Mouse (Mus musculus): ENCODE measurements around the gene Tiam1. TPM values are rescaled to one million over a fixed set of nuclear protein-coding genes. Genes with fewer than 3 reads are reported as not detected.

The Tiam1 gene
- polyA plus RNA-seq, 1 experiment from 2014 or later: 59.7 TPM

- no peak overlapping the region for H3K9ac ChIP-seq (replicated peaks)
- peaks cover 7% of the 10 kb centered on the region for H3K36me3 ChIP-seq
- H3K4me3 ChIP-seq (replicated peaks): no peak overlapping the region
- no peak overlapping the region for H3K4me2 ChIP-seq
- H3K4me1 ChIP-seq (replicated peaks): peaks cover 26% of the 10 kb centered on the region
- no peaks in the 10 kb centered on the region for H3K9me3 ChIP-seq
- H3K27ac ChIP-seq: no peak overlapping the region
- H3K27me3 ChIP-seq: no peaks in the 10 kb centered on the region
- ATAC-seq (ENCODE audit: insufficient number of reproducible peaks, insufficient read depth, low FRiP score, low TSS enrichment, low read depth): no peak
- 40% methylated on average over 10 of the region's 10 CpGs for WGBS
Measured at GRCm38 (mm10) chr16:90132331-90132730, 11.2 kb downstream of the Tiam1 start.

DNA sequence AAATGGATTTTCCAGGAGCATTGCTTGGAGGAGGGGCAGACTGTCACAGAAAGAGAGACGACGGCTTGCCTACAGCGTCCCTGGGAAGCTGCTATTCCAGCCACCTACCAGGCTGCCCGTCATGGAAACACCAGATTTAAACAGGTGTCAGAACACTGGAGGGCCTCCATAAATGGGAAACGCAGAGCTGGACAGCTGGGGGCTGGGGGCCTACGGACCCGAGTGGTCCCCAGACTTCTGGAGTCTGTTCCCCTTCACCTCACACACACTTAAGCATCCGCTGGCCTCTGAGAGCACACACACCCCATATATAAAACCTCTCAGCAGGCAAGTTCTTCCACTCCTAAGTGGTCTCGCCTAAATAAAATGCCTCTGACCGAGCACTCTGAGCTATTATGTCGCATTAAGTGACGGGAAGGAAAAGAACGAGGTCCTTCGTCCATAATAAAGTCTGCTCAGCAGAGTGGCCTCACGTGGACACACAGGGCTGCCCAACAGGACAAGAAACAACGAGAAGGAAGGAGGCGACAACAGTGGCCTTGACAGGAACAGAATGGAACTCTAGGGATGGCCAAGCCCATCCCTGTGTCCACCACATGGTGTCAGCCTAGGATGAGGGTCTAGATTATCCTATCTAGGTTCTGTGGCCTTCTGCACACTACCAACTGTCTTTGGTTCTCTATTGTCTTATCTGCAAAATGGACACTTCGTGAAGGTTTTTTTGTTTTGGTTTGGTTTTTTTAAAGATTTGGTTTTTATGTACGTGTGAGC lies 14.6 kb downstream of the Tiam1 start:
- no peaks in the 10 kb centered on the region for H3K36me3 ChIP-seq
- H3K9ac ChIP-seq (replicated peaks): no peak overlapping the region
- peaks cover 50% of the 10 kb centered on the region for H3K4me1 ChIP-seq (replicated peaks)
- H3K27me3 ChIP-seq: no peaks in the 10 kb centered on the region
- peak overlapping the region; percentile 34 for H3K4me2 ChIP-seq
- 23% methylated on average over 19 of the region's 19 CpGs for WGBS
- H3K9me3 ChIP-seq: no peaks in the 10 kb centered on the region
- peak; percentile 80 for ATAC-seq (ENCODE audit: insufficient number of reproducible peaks, insufficient read depth, low FRiP score, low TSS enrichment, low read depth)
- no peak overlapping the region for H3K4me3 ChIP-seq (replicated peaks)
- peak overlapping the region; percentile 84 for H3K27ac ChIP-seq

DNA sequence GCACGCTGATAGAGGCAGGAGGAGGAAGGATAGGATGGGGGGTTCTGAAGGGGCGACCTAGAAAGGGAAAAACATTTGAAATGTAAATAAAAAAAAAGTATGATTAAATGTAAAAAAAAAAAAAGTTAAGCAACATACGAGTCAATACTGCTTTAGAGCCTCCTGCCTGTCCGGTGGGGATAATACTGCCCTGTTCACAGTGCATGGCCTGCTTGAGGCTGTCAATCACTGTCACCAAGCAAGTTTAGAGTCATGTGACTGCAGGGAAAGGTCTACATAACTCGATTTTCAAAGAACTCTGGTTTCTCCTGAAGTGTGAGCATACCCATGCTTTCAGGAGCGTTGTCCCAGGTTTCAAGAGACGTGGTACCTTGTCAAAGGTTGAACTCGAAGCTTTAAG lies 15.2 kb downstream of the Tiam1 start:
- Histone ChIP-seq H3K4me3 (replicated peaks) (no peak overlapping the region), H3K36me3 (no peaks in the 10 kb centered on the region), H3K27me3 (no peaks in the 10 kb centered on the region), H3K9me3 (no peaks in the 10 kb centered on the region), H3K27ac (peak overlapping the region; percentile 84), H3K9ac (replicated peaks) (no peak overlapping the region), H3K4me2 (peak overlapping the region; percentile 34; the same call in 1 of the 2 replicates), H3K4me1 (replicated peaks) (peaks cover 50% of the 10 kb centered on the region)
- ATAC-seq (ENCODE audit: insufficient number of reproducible peaks, insufficient read depth, low FRiP score, low TSS enrichment, low read depth): 0 out of 2 replicates have a peak, but pooled peaks have one; percentile 52
- WGBS: 51% methylated on average over 8 of the region's 8 CpGs

DNA sequence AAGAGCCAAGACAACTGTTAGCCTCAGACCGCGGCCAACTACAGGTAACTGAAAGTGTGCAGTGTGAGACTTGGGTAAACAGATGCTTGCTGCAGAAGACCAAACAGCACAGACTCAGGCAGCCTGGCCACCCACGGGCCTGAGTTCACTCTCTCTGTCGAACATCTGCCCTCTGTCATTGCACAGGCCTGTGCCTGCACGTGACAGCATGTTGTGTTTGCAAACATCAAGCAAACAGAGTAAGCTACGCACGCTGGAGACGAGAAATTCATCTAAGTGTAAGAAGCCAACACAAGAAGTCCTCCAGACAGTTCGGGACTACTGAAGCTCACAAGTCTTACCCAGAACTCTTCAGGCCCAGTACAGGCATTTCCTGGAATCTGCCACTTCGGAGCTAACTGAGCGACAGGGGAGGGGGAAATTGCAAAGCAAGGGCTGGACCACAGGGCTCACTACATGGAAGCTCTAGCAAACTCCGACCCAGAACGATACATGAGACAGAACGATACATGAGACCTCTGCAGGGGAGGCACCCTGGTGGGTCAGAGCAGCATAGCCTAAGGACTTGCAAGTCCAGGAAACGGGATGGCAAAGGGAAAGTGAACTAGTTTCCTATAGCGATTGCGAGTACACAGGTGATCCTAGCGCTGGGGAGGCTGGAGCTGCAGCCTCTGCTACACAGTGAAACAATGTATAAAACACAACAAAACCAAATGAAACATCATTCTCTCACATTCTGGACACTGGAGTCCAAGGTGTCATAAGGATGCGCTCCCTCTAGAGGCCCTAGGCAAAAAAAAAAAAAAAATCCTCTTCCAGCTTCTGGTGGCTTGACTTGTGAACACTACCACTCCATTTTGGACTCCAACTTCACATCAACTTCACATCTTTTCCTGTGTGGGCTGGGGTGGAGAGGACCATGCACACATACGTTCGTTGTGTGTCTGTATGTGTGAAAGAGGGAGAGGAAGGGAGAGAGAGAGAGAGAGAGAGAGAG lies 18.0 kb downstream of the Tiam1 start:
- Histone ChIP-seq H3K27ac (peak overlapping the region; percentile 53), H3K36me3 (peaks cover 7% of the 10 kb centered on the region), H3K4me1 (replicated peaks) (peaks cover 66% of the 10 kb centered on the region), H3K27me3 (no peaks in the 10 kb centered on the region), H3K9me3 (0 out of 2 replicates have a peak, but pooled peaks cover 5% of the 10 kb centered on the region), H3K4me2 (no peak overlapping the region; the same call in 1 of the 2 replicates), H3K9ac (replicated peaks) (no peak overlapping the region), H3K4me3 (replicated peaks) (no peak overlapping the region)
- 58% methylated on average over 21 of the region's 21 CpGs for WGBS
- no peak for ATAC-seq (ENCODE audit: insufficient number of reproducible peaks, insufficient read depth, low FRiP score, low TSS enrichment, low read depth)

DNA sequence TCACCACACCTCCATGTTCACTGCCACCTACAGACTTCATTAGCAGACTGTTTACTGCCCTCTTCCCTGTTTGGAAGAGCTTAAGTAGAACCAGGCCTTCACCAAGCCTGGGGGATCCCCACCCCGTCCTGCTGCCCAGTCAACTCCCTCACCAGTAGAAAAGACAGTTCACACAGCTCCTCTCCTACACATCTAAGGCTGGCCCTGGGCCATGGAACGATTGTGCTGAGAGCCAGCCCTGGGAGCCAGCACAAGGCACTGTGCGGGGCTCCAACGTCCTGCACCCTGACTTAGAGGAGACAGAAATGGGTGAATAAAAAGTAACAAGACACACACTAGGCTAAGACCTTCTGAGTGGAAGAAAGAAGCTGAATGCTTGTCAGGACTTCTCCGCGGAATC lies 20.5 kb downstream of the Tiam1 start:
- no peak overlapping the region for H3K9ac ChIP-seq (replicated peaks)
- H3K4me3 ChIP-seq (replicated peaks): no peak overlapping the region
- H3K27ac ChIP-seq: peak overlapping the region; percentile 54
- no peak overlapping the region for H3K4me2 ChIP-seq
- no peak for ATAC-seq (ENCODE audit: insufficient number of reproducible peaks, insufficient read depth, low FRiP score, low TSS enrichment, low read depth)
- H3K9me3 ChIP-seq: peaks cover 11% of the 10 kb centered on the region; the same call in 1 of the 2 replicates
- H3K4me1 ChIP-seq (replicated peaks): peaks cover 48% of the 10 kb centered on the region
- peaks cover 12% of the 10 kb centered on the region for H3K36me3 ChIP-seq
- no peaks in the 10 kb centered on the region for H3K27me3 ChIP-seq
- 75% methylated on average over 6 of the region's 6 CpGs for WGBS

GRCm38 (mm10) chr16:90122439-90122838 lies 21.1 kb downstream of the Tiam1 start:
- Histone ChIP-seq H3K27me3 (no peaks in the 10 kb centered on the region), H3K4me2 (no peak overlapping the region), H3K36me3 (peaks cover 12% of the 10 kb centered on the region), H3K27ac (peak overlapping the region; percentile 54), H3K4me1 (replicated peaks) (peaks cover 48% of the 10 kb centered on the region), H3K4me3 (replicated peaks) (no peak overlapping the region), H3K9ac (replicated peaks) (no peak overlapping the region), H3K9me3 (peaks cover 11% of the 10 kb centered on the region; the same call in 1 of the 2 replicates)
- peak; percentile 58 for ATAC-seq (ENCODE audit: insufficient number of reproducible peaks, insufficient read depth, low FRiP score, low TSS enrichment, low read depth)
- 64% methylated on average over 9 of the region's 9 CpGs for WGBS

DNA sequence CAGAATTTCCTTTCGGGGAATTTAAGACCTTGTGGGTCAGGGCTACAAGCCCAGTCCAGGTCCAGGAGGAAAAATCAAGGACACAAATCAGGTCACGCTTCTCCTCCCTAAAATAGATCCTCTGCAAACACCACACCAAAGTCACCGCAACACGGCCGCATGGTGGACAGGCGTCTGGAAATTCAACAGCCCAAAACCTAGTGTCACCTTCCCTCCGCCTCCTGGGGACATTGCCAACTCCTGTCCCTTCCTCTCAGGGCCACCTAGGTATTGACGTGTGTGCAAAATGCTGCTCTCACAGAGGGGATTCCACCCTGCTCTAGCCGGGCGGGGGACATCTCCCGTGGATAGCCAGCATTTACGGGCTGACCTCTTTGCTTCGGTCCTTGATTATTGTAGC lies 21.8 kb downstream of the Tiam1 start:
- Histone ChIP-seq H3K4me1 (replicated peaks) (peaks cover 45% of the 10 kb centered on the region), H3K9me3 (peaks cover 11% of the 10 kb centered on the region; the same call in 1 of the 2 replicates), H3K27me3 (no peaks in the 10 kb centered on the region), H3K9ac (replicated peaks) (no peak overlapping the region), H3K27ac (no peak overlapping the region), H3K4me3 (replicated peaks) (no peak overlapping the region), H3K36me3 (peaks cover 12% of the 10 kb centered on the region), H3K4me2 (no peak overlapping the region)
- WGBS: 86% methylated on average over 13 of the region's 13 CpGs
- no peak for ATAC-seq (ENCODE audit: insufficient number of reproducible peaks, insufficient read depth, low FRiP score, low TSS enrichment, low read depth)

DNA sequence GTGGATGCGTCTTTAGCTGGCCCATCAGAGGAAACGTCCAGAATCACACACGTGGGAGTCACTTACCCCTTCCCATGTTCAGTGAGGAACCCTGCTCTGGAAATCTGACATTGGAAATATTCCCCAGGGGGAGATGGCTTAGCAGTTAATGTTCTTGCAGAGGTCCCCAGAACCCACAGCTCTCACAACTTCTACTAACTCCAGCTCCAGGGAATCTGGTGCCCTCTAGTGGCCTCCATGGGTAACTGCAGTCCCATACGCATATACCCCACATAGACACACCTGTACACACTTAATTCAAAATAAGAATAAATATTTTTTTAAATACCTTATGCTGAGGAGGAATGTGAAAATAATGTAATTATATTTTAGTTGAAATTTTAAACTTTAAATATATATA lies 23.6 kb downstream of the Tiam1 start:
- peaks cover 11% of the 10 kb centered on the region; the same call in 1 of the 2 replicates for H3K9me3 ChIP-seq
- H3K4me2 ChIP-seq: no peak overlapping the region
- no peaks in the 10 kb centered on the region for H3K27me3 ChIP-seq
- WGBS: 97% methylated on average over 4 of the region's 4 CpGs
- H3K27ac ChIP-seq: no peak overlapping the region
- H3K4me1 ChIP-seq (replicated peaks): peaks cover 36% of the 10 kb centered on the region
- H3K4me3 ChIP-seq (replicated peaks): no peak overlapping the region
- H3K36me3 ChIP-seq: peaks cover 12% of the 10 kb centered on the region
- ATAC-seq (ENCODE audit: insufficient number of reproducible peaks, insufficient read depth, low FRiP score, low TSS enrichment, low read depth): no peak
- H3K9ac ChIP-seq (replicated peaks): no peak overlapping the region

DNA sequence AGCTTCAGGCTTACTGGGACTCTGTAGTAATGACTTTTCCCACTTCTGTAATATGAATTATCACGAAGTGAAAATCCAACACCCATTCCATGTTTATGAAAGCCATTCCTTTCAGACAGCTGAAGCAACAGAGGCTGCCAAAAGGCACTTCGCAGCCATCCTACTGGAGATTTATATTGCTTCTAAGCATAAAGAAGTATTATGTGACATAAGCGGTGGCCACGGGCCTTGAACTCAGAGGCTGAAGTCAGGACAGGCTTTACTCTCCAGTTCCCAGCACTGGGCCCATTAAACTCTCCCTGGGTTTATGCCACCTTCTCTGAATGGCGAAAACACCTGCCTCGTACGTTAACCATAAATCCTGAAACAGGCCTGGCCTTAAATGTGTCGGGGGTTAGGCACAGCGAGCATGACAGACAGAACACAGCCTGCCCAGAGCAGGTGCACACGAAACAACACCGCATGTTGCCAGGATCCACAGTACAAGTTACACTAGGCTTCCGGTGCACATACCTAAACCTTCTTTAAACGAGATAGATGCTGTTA lies 26.9 kb downstream of the Tiam1 start:
- Histone ChIP-seq H3K27ac (no peak overlapping the region), H3K36me3 (peaks cover 12% of the 10 kb centered on the region), H3K4me1 (replicated peaks) (peaks cover 20% of the 10 kb centered on the region), H3K9ac (replicated peaks) (no peak overlapping the region), H3K27me3 (no peaks in the 10 kb centered on the region), H3K9me3 (peaks cover 11% of the 10 kb centered on the region; the same call in 1 of the 2 replicates), H3K4me3 (replicated peaks) (no peak overlapping the region), H3K4me2 (no peak overlapping the region)
- 61% methylated on average over 13 of the region's 13 CpGs for WGBS
- ATAC-seq (ENCODE audit: insufficient number of reproducible peaks, insufficient read depth, low FRiP score, low TSS enrichment, low read depth): peak; percentile 52; the same call in 1 of the 2 replicates

DNA sequence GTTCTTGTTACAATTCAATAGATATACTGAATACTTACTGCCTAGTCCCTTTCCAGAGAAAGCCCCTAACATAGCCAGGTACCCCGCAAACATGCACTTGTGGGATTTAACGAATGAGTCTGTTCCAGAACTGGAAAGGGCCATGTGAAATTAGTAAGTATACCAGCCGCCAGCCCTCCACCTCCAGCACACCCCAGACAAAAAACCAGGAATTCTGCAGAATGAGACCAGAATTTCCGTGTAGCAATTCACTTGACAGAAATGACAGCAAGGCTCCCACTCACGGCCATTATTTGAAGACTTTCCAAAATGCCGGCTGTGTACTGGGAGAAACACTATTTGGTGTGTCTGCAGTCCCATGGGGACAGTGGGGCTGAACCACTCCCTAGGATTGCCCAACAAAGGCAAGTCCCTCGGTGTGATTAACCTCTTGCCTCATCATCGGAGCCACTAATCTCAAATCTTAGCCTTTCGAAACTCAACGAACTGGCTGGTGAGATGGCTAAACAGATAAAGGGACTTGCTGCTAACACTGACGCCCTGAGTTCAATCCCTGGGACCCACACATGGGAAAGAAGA lies 30.9 kb downstream of the Tiam1 start:
- Histone ChIP-seq H3K9me3 (no peaks in the 10 kb centered on the region), H3K4me2 (no peak overlapping the region)

More for the DNA sequence above, 30.9 kb downstream of the Tiam1 start:
- H3K4me1 ChIP-seq (replicated peaks): peaks cover 26% of the 10 kb centered on the region
- no peak for ATAC-seq (ENCODE audit: insufficient number of reproducible peaks, insufficient read depth, low FRiP score, low TSS enrichment, low read depth)
- no peaks in the 10 kb centered on the region for H3K27me3 ChIP-seq
- no peak overlapping the region for H3K4me3 ChIP-seq (replicated peaks)
- no peak overlapping the region for H3K27ac ChIP-seq
- no peak overlapping the region for H3K9ac ChIP-seq (replicated peaks)
- peaks cover 2% of the 10 kb centered on the region; the same call in 1 of the 2 replicates for H3K36me3 ChIP-seq
- 89% methylated on average over 11 of the region's 11 CpGs for WGBS
